Mouse (Mus musculus) adrenal gland, adult (tissue): ENCODE results near the gene Nol8.

ENCODE experiments used
- DNase-seq, 2 experiments: peaks; one replicate each; pipeline ENCODE4 v3.0.0; 2022 to 2023; ENCODE audit warnings: low spot score in 1 of 2; ENCODE audit not compliant: inconsistent age in 2 of 2

The Nol8 gene

GRCm38 (mm10) chr13:49682233-49682846 lies 29.5 kb downstream of the Nol8 start:
- peak in 1 of 2 experiments; percentile 20 for DNase-seq

GRCm38 (mm10) chr13:49684266-49684665 lies 31.4 kb downstream of the Nol8 start:
- DNase-seq = no peak

GRCm38 (mm10) chr13:49691056-49691455 lies 38.2 kb downstream of the Nol8 start:
- DNase-seq = no peak

GRCm38 (mm10) chr13:49703216-49703779 lies 50.4 kb downstream of the Nol8 start:
- DNase-seq = no peak

GRCm38 (mm10) chr13:49706032-49706690 lies 53.3 kb downstream of the Nol8 start:
- no peak for DNase-seq

GRCm38 (mm10) chr13:49708311-49708710 lies 55.4 kb downstream of the Nol8 start:
- DNase-seq = peak; percentile 71 to 78

GRCm38 (mm10) chr13:49712047-49712721 lies 59.3 kb downstream of the Nol8 start:
- no peak for DNase-seq

GRCm38 (mm10) chr13:49719310-49719709 lies 66.4 kb downstream of the Nol8 start:
- DNase-seq = no peak
